Mouse (Mus musculus) lung, postnatal 0 days (tissue): ENCODE results near the gene Cks1b.

ENCODE experiments used
- CTCF ChIP-seq: IDR thresholded peaks from 2 replicates; pipeline ENCODE4 v1.5.1; 2016; ENCODE audit warnings: antibody characterized with exemption, mild to moderate bottlenecking
- EP300 ChIP-seq: IDR thresholded peaks from 2 replicates; pipeline ENCODE4 v1.6.1; 2016; ENCODE audit warnings: antibody characterized with exemption, mild to moderate bottlenecking, control low read depth

DNA sequence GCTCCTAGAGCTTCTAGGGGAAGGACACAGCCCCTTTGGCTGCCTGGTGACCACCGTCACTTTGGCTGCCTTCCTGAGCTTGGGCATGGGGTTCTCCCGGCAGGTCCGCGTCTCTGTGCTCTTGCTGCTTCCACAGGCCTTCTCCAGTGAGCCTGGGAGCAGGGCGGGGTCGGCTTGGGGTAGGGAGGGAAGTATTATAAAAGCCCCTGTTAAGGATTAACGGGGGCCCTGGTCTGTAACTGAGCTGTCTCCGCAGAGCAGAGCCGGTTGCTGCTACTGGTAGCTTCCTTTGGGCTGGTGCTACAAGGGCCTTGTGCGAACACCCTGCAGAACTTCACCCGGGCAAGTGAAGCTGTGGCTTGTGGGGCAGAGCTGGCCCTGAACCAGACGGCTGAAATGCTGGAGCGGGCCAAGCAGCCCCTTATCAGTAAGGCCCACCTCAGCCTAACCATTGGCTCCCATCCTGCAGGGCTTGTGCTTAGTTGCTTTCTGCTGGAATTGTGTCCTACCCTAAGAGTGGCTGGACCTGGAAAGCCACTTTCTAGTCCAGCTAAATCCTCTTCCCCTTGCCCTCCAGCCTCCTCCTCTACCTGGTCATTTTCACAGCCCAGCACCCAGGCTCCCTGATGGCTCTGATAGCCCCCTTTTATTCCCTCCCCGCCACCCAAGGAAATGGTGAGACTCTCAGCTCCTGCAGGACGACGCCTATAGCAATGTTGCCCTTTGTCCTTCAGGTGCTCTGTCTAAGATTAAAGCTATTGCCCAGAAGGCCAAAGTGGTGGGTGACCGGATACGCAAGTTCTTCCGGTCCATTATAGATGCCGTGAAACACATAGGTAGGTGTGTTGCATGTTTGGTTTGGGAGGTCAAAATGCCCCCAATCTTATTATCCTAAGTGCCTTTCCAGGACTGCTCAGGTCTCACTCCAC is 52.4 kb downstream of the Cks1b start:
- TF ChIP-seq CTCF: no peak
- TF ChIP-seq EP300: no peak
